Mouse (Mus musculus) left cerebral cortex, postnatal 25 days (tissue): ENCODE measurements around the gene Plekhb1. TPM values are rescaled to one million over a fixed set of nuclear protein-coding genes. Genes with fewer than 3 reads are reported as not detected.

ENCODE experiments used
- DNase-seq, 2 experiments: peaks; one replicate each; pipeline ENCODE4 v3.0.0; 2022; ENCODE audit warnings: low spot score in 2 of 2, mixed read lengths in 1 of 2
- intact Hi-C: fragments of 180-260 bp; cut with DNase I; formaldehyde crosslinking; loops from one replicate; pipeline ENCODE4 v1.15.1; 2025
- total RNA-seq, 2 experiments: library from RNA; stranded (reverse); gene quantifications; 2 replicates each; pipeline ENCODE4 v1.2.3; 2021

Plekhb1 gene
- total RNA-seq, result 100 to 1,000 TPM; 111 to 128 TPM

GRCm38 (mm10) chr7:100662231-100662630, at the start of gene Plekhb1:
Gene Plekhb1 (minus strand): TSS chr7:100662414.
- intact Hi-C loops, result no loop called here
- no peak for DNase-seq

GRCm38 (mm10) chr7:100706883-100707480, 44.8 kb upstream of the Plekhb1 start:
- intact Hi-C loops, result loop anchor here (5.0 kb wide), 1 partner anchor 110 kb away; no protein-coding TSS in a partner anchor
- DNase-seq, result peak; percentile 27 to 30

GRCm38 (mm10) chr7:100706143-100706841, 44.1 kb upstream of the Plekhb1 start, which contains the start of gene Fam168a:
Gene Fam168a (plus strand): TSS chr7:100706635.
- DNase-seq, result peak; percentile 96 to 97
- intact Hi-C loops, result loop anchor here (5.0 kb wide), 1 partner anchor 111 kb away; no protein-coding TSS in a partner anchor

GRCm38 (mm10) chr7:100699771-100700770, 37.9 kb upstream of the Plekhb1 start:
- no peak for DNase-seq
- intact Hi-C loops, result no loop called here

GRCm38 (mm10) chr7:100693199-100693598, 31.0 kb upstream of the Plekhb1 start:
- intact Hi-C loops, result no loop called here
- no peak for DNase-seq

- intact Hi-C loops, result loop anchor here (5.0 kb wide), 2 partner anchors 109 to 129 kb away; no protein-coding TSS in a partner anchor
- DNase-seq, result no peak
Measured at GRCm38 (mm10) chr7:100688471-100688870, 26.3 kb upstream of the Plekhb1 start.

- intact Hi-C loops, result loop anchor here (2.0 to 5.0 kb wide), 4 partner anchors 41 to 165 kb away; no protein-coding TSS in a partner anchor
- peak; percentile 64 to 70 for DNase-seq
Measured at GRCm38 (mm10) chr7:100685061-100686030, 23.1 kb upstream of the Plekhb1 start.

- intact Hi-C loops, result loop anchor here (2.0 kb wide), 2 partner anchors 40 to 164 kb away; no protein-coding TSS in a partner anchor
- peak; percentile 72 to 73 for DNase-seq
Measured at GRCm38 (mm10) chr7:100684538-100684937, 22.3 kb upstream of the Plekhb1 start.

- intact Hi-C loops, result loop anchor here (2.0 kb wide), 2 partner anchors 39 to 163 kb away; no protein-coding TSS in a partner anchor
Measured at GRCm38 (mm10) chr7:100684081-100684480, 21.9 kb upstream of the Plekhb1 start.

GRCm38 (mm10) chr7:100683241-100683640, 21.0 kb upstream of the Plekhb1 start:
- intact Hi-C loops, result no loop called here
- no peak for DNase-seq

More at GRCm38 (mm10) chr7:100684081-100684480, 21.9 kb upstream of the Plekhb1 start:
- no peak for DNase-seq

GRCm38 (mm10) chr7:100681132-100681531, 18.9 kb upstream of the Plekhb1 start:
- intact Hi-C loops, result no loop called here

GRCm38 (mm10) chr7:100678948-100679880, 17.0 kb upstream of the Plekhb1 start:
- intact Hi-C loops, result no loop called here
- DNase-seq, result no peak

More at GRCm38 (mm10) chr7:100681132-100681531, 18.9 kb upstream of the Plekhb1 start:
- DNase-seq, result peak; percentile 13 to 63

- intact Hi-C loops, result no loop called here
- no peak for DNase-seq
Measured at GRCm38 (mm10) chr7:100678052-100678451, 15.8 kb upstream of the Plekhb1 start.

GRCm38 (mm10) chr7:100674941-100675340, 12.7 kb upstream of the Plekhb1 start:
- intact Hi-C loops, result no loop called here
- no peak for DNase-seq

GRCm38 (mm10) chr7:100673452-100673851, 11.2 kb upstream of the Plekhb1 start:
- intact Hi-C loops, result no loop called here
- DNase-seq, result no peak

- peak in 1 of 2 experiments; percentile 95 for DNase-seq
- intact Hi-C loops, result loop anchor here (2.0 kb wide), 1 partner anchor 70 kb away; no protein-coding TSS in a partner anchor
Measured at GRCm38 (mm10) chr7:100670646-100671045, 8.4 kb upstream of the Plekhb1 start.

GRCm38 (mm10) chr7:100663729-100664304, 1.6 kb upstream of the Plekhb1 start:
- intact Hi-C loops, result loop anchor here (1.0 kb wide), 1 partner anchor 19 kb away; no protein-coding TSS in a partner anchor
- peak in 1 of 2 experiments; percentile 51 for DNase-seq
